Mouse (Mus musculus) urinary bladder, adult 18-20 months (tissue): ENCODE results near the gene Hipk1.
A peak's percentile ranks its signal among the peaks of the same experiment; 100 is the strongest.

Experiments used
- DNase-seq, 2 experiments: peaks; one replicate each; pipeline ENCODE4 v3.0.0; 2022; ENCODE audit warnings: low spot score in 2 of 2, mixed read lengths in 2 of 2

Gene Hipk1

GRCm38 (mm10) chr3:103746711-103747110 lies 44.7 kb downstream of the Hipk1 start:
- no peak for DNase-seq

- DNase-seq, result no peak
Measured at GRCm38 (mm10) chr3:103745001-103745770, 46.2 kb downstream of the Hipk1 start.

GRCm38 (mm10) chr3:103743208-103743607 lies 48.2 kb downstream of the Hipk1 start:
- no peak for DNase-seq

- no peak for DNase-seq
Measured at GRCm38 (mm10) chr3:103740342-103740741, 51.0 kb downstream of the Hipk1 start.

- DNase-seq, result no peak
Measured at GRCm38 (mm10) chr3:103739329-103739728, 52.0 kb downstream of the Hipk1 start, which contains the start of gene Gm10964. Gene Gm10964 (plus strand): TSS chr3:103739366.

- peak; percentile 69 to 70 for DNase-seq
Measured at GRCm38 (mm10) chr3:103737778-103738571, 53.4 kb downstream of the Hipk1 start, which contains the start of gene Olfml3. Gene Olfml3 (minus strand): TSS chr3:103738001.

- no peak for DNase-seq
Measured at GRCm38 (mm10) chr3:103737061-103737754, 54.2 kb downstream of the Hipk1 start.

- no peak for DNase-seq
Measured at GRCm38 (mm10) chr3:103735776-103736600, 55.4 kb downstream of the Hipk1 start.

GRCm38 (mm10) chr3:103734696-103735519 lies 56.5 kb downstream of the Hipk1 start:
- DNase-seq, result peak in 1 of 2 experiments; percentile 30

GRCm38 (mm10) chr3:103733799-103734695 lies 57.3 kb downstream of the Hipk1 start:
- no peak for DNase-seq

GRCm38 (mm10) chr3:103733176-103733575 lies 58.2 kb downstream of the Hipk1 start:
- no peak for DNase-seq

GRCm38 (mm10) chr3:103732116-103732515 lies 59.2 kb downstream of the Hipk1 start:
- no peak for DNase-seq

GRCm38 (mm10) chr3:103729850-103730249 lies 61.5 kb downstream of the Hipk1 start:
- no peak for DNase-seq

GRCm38 (mm10) chr3:103727813-103728326 lies 63.5 kb downstream of the Hipk1 start:
- DNase-seq, result no peak

GRCm38 (mm10) chr3:103726642-103727041 lies 64.7 kb downstream of the Hipk1 start:
- DNase-seq, result no peak

GRCm38 (mm10) chr3:103724137-103724536 lies 67.2 kb downstream of the Hipk1 start:
- DNase-seq, result no peak

- DNase-seq, result no peak
Measured at GRCm38 (mm10) chr3:103718728-103719127, 72.6 kb downstream of the Hipk1 start.

GRCm38 (mm10) chr3:103716774-103717760 lies 74.3 kb downstream of the Hipk1 start:
- no peak for DNase-seq
